Mouse (Mus musculus) urinary bladder, postnatal 4 days (tissue): ENCODE data around the gene Prpsap1.
"Not testable (repeated sequence)": the region's sequence is repeated elsewhere in the genome, so short reads cannot be mapped to it uniquely, and the experiment has no call there.

Source experiments
- DNase-seq, 2 experiments: peaks; one replicate each; pipeline ENCODE4 v3.0.0; 2021 to 2022; ENCODE audit warnings: low spot score in 2 of 2

Gene Prpsap1

GRCm38 (mm10) chr11:116515330-116516020 is 21.5 kb upstream of the Prpsap1 start:
- no peak for DNase-seq

- DNase-seq, result no peak
Measured at GRCm38 (mm10) chr11:116513531-116514038, 19.6 kb upstream of the Prpsap1 start.

GRCm38 (mm10) chr11:116512987-116513386 is 19.0 kb upstream of the Prpsap1 start:
- DNase-seq, result no peak

GRCm38 (mm10) chr11:116512154-116512553 is 18.2 kb upstream of the Prpsap1 start:
- DNase-seq, result no peak

- DNase-seq, result no peak
Measured at GRCm38 (mm10) chr11:116511301-116511868, 17.4 kb upstream of the Prpsap1 start.

DNA sequence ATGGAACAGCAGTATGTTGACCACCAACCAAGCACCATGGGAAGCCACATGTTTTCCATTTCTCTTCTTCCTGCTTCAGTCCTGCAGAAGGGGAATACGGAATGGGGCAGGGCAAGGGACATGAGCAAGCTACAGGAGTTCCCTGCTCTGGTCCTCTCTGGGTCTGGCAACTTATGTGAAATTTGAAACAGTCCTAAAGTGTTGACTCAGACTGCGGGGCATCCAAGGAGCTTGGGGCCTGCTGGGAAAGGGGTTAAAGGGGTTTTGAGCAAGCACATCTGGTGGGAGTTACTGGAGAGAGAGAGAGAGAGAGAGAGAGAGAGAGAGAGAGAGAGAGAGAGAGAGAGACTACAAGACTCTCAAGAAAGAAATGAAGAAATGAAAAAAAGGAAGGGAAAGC is 14.7 kb upstream of the Prpsap1 start:
- DNase-seq, result no peak

DNA sequence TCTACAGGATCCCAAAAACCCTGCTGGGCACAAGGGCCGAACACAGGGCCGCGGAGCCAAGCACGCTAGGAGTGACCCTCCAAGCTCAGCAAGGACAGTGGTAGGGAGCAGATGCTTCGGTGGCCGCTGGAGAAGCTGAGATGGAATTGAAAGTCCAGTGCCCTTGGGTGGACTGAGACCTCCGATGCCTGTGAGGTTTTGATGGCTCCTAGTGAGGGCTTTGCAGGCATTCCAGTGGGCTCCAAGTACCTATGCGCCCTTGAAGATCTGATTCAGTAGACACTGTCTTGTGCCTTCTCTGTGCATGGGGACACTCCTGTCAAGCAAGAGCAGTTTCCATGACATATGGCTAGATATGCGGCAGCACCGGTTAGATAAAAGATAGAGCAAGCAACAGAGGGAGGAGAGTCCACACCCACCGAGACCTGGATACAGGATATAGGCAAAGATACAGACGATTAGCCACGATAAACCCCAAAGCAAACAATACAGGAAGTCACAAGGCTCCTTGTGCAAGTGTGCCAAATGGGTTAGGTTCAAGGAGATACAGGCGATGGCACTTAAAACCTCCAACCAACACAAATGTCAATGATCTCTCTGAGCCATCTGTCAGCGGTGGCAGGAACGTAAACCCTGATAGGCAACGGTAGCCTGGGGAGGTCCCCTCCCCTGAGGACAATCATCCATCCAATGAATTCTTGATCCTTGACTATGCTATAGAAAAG is 12.3 kb upstream of the Prpsap1 start:
- DNase-seq, result no peak

DNA sequence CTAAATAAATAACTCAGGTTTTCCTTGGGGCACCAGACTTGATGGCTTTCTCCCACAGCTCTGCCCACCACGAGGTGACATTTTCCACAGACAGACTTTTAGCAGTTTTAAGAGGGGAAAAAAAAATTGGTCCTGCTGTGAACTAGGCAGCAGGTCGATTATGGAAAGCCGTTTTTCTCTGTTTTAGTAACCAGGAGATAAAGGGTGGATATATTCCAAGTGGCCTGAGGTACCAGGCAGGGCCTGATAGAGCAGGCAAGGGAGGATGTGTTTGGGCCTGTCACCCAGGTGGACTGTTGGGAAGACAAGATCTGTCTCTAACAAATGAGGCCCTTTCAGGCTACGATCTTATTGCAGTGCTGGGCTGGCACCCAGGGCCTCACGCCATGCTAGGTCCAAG is 11.6 kb upstream of the Prpsap1 start:
- no peak for DNase-seq

GRCm38 (mm10) chr11:116504516-116504915 is 10.5 kb upstream of the Prpsap1 start:
- no peak for DNase-seq

DNA sequence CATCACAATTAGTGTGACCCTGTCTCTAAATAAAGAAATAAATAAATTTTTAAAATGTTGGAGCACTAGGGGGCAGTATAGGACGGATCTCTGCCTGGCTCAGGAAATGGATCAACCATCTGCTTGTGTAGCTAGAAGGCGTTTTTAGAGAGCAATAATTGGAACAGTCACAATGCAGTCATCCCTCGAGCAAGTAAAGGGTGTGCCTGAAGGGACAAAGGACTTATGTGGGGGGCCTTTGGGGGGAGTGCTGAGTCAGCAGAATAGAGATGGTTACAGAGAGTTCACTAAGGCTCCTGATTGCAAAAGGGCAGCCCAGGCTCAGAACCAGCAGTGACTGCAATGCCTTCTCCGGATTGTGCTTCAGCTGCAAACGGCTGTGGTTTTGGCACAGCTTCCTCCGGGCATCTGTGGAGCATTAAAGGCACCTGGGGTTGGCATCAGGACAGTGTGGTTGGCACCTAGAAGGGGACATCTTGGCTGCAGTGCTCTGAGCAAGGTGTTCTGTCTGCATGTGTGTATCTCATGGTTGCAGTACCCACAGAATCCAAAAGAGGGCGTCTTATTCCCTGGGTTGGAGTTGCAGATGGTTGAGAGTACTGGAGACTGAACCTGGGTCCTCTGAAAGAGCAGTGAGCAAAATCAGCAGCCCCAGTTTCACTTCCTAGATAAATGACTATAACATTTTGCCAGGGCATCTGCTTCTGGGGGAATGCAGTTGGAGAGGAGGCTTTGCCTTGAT is 7.2 kb upstream of the Prpsap1 start:
- no peak for DNase-seq

DNA sequence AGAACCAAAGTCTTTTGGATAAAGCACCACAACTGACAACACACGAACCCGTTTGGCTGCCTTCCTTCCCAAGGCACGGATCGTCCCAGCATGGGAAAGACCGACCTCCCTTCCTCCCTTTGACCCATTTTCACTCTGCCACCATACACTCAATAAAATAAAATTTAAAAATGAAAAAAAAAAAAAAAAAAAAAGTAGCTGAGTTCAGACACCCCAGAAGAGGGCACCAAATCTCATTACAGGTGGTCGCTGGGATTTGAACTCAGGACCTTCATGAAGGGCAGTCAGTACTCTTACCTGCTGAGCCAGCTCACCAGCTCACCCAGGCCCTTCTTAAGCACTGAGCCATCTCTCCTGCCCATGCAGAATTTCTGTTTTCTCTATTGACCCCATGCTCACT is 5.0 kb upstream of the Prpsap1 start:
- no peak for DNase-seq

DNA sequence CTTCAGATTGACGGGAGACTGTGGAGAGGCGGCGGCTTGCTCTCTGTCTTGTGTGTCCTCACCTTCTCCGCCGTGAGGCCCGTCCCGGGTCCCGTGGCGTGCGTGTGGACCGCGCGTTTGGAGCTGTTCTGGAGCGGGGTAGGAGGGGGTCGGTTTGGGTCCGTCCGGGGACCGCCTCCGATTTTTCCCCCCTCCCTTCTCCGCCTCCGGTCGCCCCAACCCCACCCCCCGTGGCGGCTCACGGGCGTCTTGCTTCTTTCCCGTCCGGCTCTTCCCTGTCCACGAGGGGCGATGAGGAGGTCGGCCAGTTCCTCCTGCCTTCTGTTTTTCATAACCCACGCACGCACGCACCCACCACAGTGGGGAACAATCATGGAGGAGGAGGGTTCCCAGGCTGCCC is 4.6 kb upstream of the Prpsap1 start:
- DNase-seq, result no peak

GRCm38 (mm10) chr11:116497313-116497712 is 3.3 kb upstream of the Prpsap1 start:
- DNase-seq, result no peak

DNA sequence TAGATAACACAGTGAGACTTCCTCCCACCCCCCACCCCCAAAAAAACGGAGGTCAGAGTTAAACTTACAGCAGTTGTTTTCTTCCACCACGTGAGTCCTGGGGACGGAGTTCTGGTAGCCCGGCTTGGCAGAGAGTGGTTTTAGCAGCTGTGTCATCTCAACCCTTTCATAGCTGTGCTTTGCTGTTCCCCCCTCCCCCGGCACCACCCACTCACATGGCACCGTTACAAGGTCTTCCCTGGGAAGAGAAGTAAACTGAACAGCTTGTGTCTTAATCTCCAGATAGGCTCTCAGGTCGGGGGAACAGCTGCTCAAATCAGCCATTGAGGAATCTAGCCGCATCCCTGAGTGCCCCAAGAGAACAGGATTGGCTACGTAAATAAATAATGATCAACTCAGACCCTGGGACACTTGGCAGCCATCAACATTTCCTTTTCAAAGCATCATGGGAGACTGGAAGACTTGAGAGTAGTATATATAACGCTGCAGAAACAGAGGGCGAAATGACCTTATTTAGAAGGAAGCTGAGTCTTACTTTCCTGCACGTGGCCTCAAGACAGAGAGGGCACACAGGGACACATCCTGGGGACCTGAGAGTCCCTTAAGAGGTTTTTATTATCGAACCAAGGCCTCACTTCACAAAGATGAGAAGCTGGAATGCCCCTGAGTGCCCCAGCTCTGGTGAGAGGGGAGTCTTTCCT is 622 bp upstream of the Prpsap1 start:
- DNase-seq, result peak; percentile 88

- no peak for DNase-seq
Measured at GRCm38 (mm10) chr11:116493191-116493590, 811 bp downstream of the Prpsap1 start.

DNA sequence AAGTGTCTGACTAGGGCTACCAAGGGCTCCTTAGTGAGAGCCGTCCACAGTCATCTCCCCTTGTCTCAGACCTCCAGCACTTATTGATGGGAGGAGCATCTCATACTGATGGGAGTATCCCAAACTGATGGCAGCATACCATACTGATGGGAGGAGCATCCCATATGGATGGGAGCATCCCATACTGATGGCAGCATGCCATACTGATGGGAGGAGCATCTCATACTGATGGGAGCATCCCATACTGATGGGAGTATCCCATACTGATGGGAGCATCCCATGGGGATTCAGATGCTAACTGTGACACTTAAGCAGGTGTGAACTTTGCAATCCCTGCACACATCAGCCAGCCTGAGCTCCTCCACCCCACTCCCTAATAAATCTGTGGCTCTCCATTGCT is 1.5 kb downstream of the Prpsap1 start:
- DNase-seq, result not testable (repeated sequence)

GRCm38 (mm10) chr11:116491338-116491737 is 2.7 kb downstream of the Prpsap1 start:
- no peak for DNase-seq

GRCm38 (mm10) chr11:116490232-116491107 is 3.5 kb downstream of the Prpsap1 start:
- DNase-seq, result peak; percentile 86 to 88

- no peak for DNase-seq
Measured at GRCm38 (mm10) chr11:116489771-116490231, 4.2 kb downstream of the Prpsap1 start.

GRCm38 (mm10) chr11:116488693-116489375 is 5.2 kb downstream of the Prpsap1 start:
- DNase-seq, result no peak
